In genomic region chr10:14048322-14048915, GRCm38 (mm10) we compare ENCODE assay signal across 9 mouse cellular contexts.
DNase-seq lines count a peak whose midpoint lies in the region; ATAC-seq and TF ChIP-seq lines count a peak whose summit lies in the region.
"Had no signal": no experiment of that assay in that cellular context is flagged by ENCODE, and none has a peak within 500 bp of the region (broad histone marks: within the 10 kb centered on the region; RNA-seq: fewer than 3 reads in every experiment).

No protein-coding gene starts in this region.

- H3K36me3 ChIP-seq in hindbrain, embryonic 12.5 days = no peaks in the 10 kb centered on the region
- H3K36me3 ChIP-seq in hindbrain, embryonic 14.5 days (replicated peaks; ENCODE audit: control insufficient read depth, insufficient read depth) = no peaks in the 10 kb centered on the region
- H3K36me3 ChIP-seq: liver, embryonic 15.5 days had no signal

- no peak overlapping the region for H3K4me3 ChIP-seq in hindbrain, embryonic 12.5 days
- H3K4me3 ChIP-seq in hindbrain, embryonic 14.5 days (replicated peaks; ENCODE audit: low read length) = no peak overlapping the region
- no peak overlapping the region for H3K4me3 ChIP-seq in embryonic fibroblast, embryonic 13.5 days (ENCODE audit: insufficient read depth, low read length)
- H3K4me3 ChIP-seq: liver, embryonic 15.5 days had no signal

- H3K27ac ChIP-seq in hindbrain, embryonic 12.5 days = no peak overlapping the region; the same call in 1 of the 2 replicates
- H3K27ac ChIP-seq in hindbrain, embryonic 14.5 days = no peak overlapping the region
- H3K27ac ChIP-seq in embryonic fibroblast, embryonic 13.5 days (ENCODE audit: insufficient read depth, low read length) = peak overlapping the region; percentile 27
- H3K27ac ChIP-seq: liver, embryonic 15.5 days had no signal

- DNase-seq in hindbrain, embryonic 14.5 days (ENCODE audit: low spot score) = no peak
- DNase-seq in NIH3T3 (ENCODE audit: low read depth) = peak; percentile 76
- peak; percentile 33 for DNase-seq in heart, postnatal 4 days
- no peak for DNase-seq in right cerebral cortex, postnatal 25 days
- no peak for DNase-seq in cerebellum, adult 8-10 months
- DNase-seq in spleen, postnatal 14 days (ENCODE audit: low spot score in 2 of 2) = no peak

- H3K4me1 ChIP-seq in hindbrain, embryonic 12.5 days = peaks cover 28% of the 10 kb centered on the region
- peaks cover 5% of the 10 kb centered on the region for H3K4me1 ChIP-seq in hindbrain, embryonic 14.5 days (replicated peaks; ENCODE audit: control insufficient read depth, insufficient read depth, low read length)
- H3K4me1 ChIP-seq in embryonic fibroblast, embryonic 13.5 days (ENCODE audit: control insufficient read depth, insufficient read depth, low read length) = peaks cover 28% of the 10 kb centered on the region
- H3K4me1 ChIP-seq: liver, embryonic 15.5 days had no signal

- TF ChIP-seq CTCF in embryonic fibroblast, embryonic 13.5 days (IDR thresholded peaks at IDR 0.05; ENCODE audit: borderline replicate concordance, insufficient read depth, low read length) = no peak

- H3K27me3 ChIP-seq in hindbrain, embryonic 12.5 days = no peaks in the 10 kb centered on the region
- H3K27me3 ChIP-seq in hindbrain, embryonic 14.5 days (ENCODE audit: control insufficient read depth, insufficient read depth, low read length) = no peaks in the 10 kb centered on the region
- H3K27me3 ChIP-seq: liver, embryonic 15.5 days had no signal

- no peak overlapping the region for H3K4me2 ChIP-seq in hindbrain, embryonic 12.5 days (replicated peaks)
- H3K4me2 ChIP-seq in hindbrain, embryonic 14.5 days (replicated peaks) = no peak overlapping the region
- H3K4me2 ChIP-seq: liver, embryonic 15.5 days had no signal

- H3K9me3 ChIP-seq in hindbrain, embryonic 12.5 days (replicated peaks) = no peaks in the 10 kb centered on the region
- no peaks in the 10 kb centered on the region for H3K9me3 ChIP-seq in hindbrain, embryonic 14.5 days (ENCODE audit: control insufficient read depth, low read length)
- H3K9me3 ChIP-seq: liver, embryonic 15.5 days had no signal

- ATAC-seq in hindbrain, embryonic 12.5 days (ENCODE audit: low FRiP score) = 0 out of 2 replicates have a peak, but pooled peaks have one; percentile 11
- ATAC-seq in hindbrain, embryonic 14.5 days (ENCODE audit: low FRiP score) = no peak

- no peak for TF ChIP-seq POLR2A in embryonic fibroblast, embryonic 13.5 days (IDR thresholded peaks at IDR 0.05; ENCODE audit: low read depth, low read length)

- WGBS in hindbrain, embryonic 12.5 days = 63% methylated on average over 5 of the region's 5 CpGs
- 68% methylated on average over 5 of the region's 5 CpGs for WGBS in hindbrain, embryonic 14.5 days

- H3K9ac ChIP-seq in hindbrain, embryonic 12.5 days = no peak overlapping the region
- H3K9ac ChIP-seq in hindbrain, embryonic 14.5 days = no peak overlapping the region
- H3K9ac ChIP-seq: liver, embryonic 15.5 days had no signal

Comparison
In these comparisons a context has a peak if more than half of its experiments do, and no peak if none do; other contexts are left out.
1. DNase-seq: peak in NIH3T3 (single experiment) and heart, postnatal 4 days (single experiment); none in hindbrain, embryonic 14.5 days (single experiment), right cerebral cortex, postnatal 25 days (single experiment), cerebellum, adult 8-10 months (single experiment) and spleen, postnatal 14 days (0 of 2).